Mouse (Mus musculus) intestine, embryonic 14.5 days (tissue): ENCODE results near the gene Pard6b. TPM values are rescaled to one million over a fixed set of nuclear protein-coding genes. Genes with fewer than 3 reads are reported as not detected.

Experiments used
- ATAC-seq: fragments of 200-750 bp; cut with Nextera tagmentation; replicated peaks from 2 replicates; pipeline ENCODE4 v1.8.0; 2017; ENCODE audit warnings: low read depth, moderate number of reproducible peaks, moderate TSS enrichment, moderate library complexity; ENCODE audit not compliant: low FRiP score, low TSS enrichment
- DNase-seq: peaks from one replicate; pipeline ENCODE4 v3.0.0-alpha.2; 2018; ENCODE audit warnings: low spot score
- H3K27ac ChIP-seq: fragments of 300-500 bp; sonication (generic); 2 replicates; pipeline ENCODE4 v1.5.1; 2014; ENCODE audit warnings: low read depth, mild to moderate bottlenecking, control low read depth
- H3K27me3 ChIP-seq: fragments of 300-500 bp; sonication (generic); replicated peaks from 2 replicates; pipeline ENCODE4 v1.6.1; 2014; ENCODE audit warnings: low read length, control low read depth; ENCODE audit not compliant: control insufficient read depth, insufficient read depth
- H3K36me3 ChIP-seq: fragments of 300-500 bp; sonication (generic); 2 replicates; pipeline ENCODE4 v1.6.1; 2014; ENCODE audit warnings: low read length, control low read depth; ENCODE audit not compliant: control insufficient read depth, insufficient read depth
- H3K4me1 ChIP-seq: fragments of 300-500 bp; sonication (generic); replicated peaks from 2 replicates; pipeline ENCODE4 v1.6.1; 2014; ENCODE audit warnings: low read length, control low read depth, mixed read lengths; ENCODE audit not compliant: control insufficient read depth, insufficient read depth
- H3K4me2 ChIP-seq: fragments of 300-500 bp; sonication (generic); 2 replicates; pipeline ENCODE4 v1.6.1; 2014; ENCODE audit warnings: low read length
- H3K4me3 ChIP-seq: fragments of 300-500 bp; sonication (generic); 2 replicates; pipeline ENCODE4 v1.5.1; 2014; ENCODE audit warnings: low read depth, low read length, control low read depth, mixed read lengths
- H3K9ac ChIP-seq: fragments of 300-500 bp; sonication (generic); 2 replicates; pipeline ENCODE4 v1.6.1; 2014; ENCODE audit warnings: mild to moderate bottlenecking, low read length
- H3K9me3 ChIP-seq: fragments of 300-500 bp; sonication (generic); 2 replicates; pipeline ENCODE4 v1.6.1; 2016; ENCODE audit warnings: low read length, control low read depth; ENCODE audit not compliant: control insufficient read depth
- WGBS: fragments of 180-500 bp; shearing (Covaris S2); extraction: QIAGEN DNeasy Blood & Tissue Kit; methylation state at CpG from one replicate; pipeline ENCODE4 v1.1.7; 2014; 5-methylcytosine and 5-hydroxymethylcytosine counted together
- polyA plus RNA-seq: library from polyadenylated mRNA; unstranded; fragments of >200 nt; fragmentation: Nextera tagmentation; extraction: Ambion mirVana; gene quantifications from 2 replicates; pipeline ENCODE4 v1.2.1, GENCODE M21; 2014

The Pard6b gene
- polyA plus RNA-seq, 1 experiment from 2014 or later = 21.6 TPM

GRCm38 (mm10) chr2:168083593-168083992, 2.8 kb downstream of the Pard6b start:
- Histone ChIP-seq H3K36me3 (no peaks in the 10 kb centered on the region), H3K27me3 (peaks cover 14% of the 10 kb centered on the region; the same call in 1 of the 2 replicates), H3K27ac (no peak overlapping the region), H3K9me3 (no peaks in the 10 kb centered on the region), H3K4me3 (no peak overlapping the region), H3K9ac (no peak overlapping the region), H3K4me1 (peaks cover 13% of the 10 kb centered on the region; the same call in 1 of the 2 replicates), H3K4me2 (no peak overlapping the region; the same call in 1 of the 2 replicates)
- DNase-seq (no peak), ATAC-seq (no peak)
- WGBS = 65% methylated on average over 2 of the region's 2 CpGs

GRCm38 (mm10) chr2:168084228-168084627, 3.4 kb downstream of the Pard6b start:
- Histone ChIP-seq H3K4me2 (no peak overlapping the region), H3K27ac (no peak overlapping the region), H3K36me3 (no peaks in the 10 kb centered on the region), H3K9ac (no peak overlapping the region), H3K4me1 (peaks cover 10% of the 10 kb centered on the region; the same call in 1 of the 2 replicates), H3K4me3 (no peak overlapping the region), H3K9me3 (no peaks in the 10 kb centered on the region), H3K27me3 (peaks cover 14% of the 10 kb centered on the region; the same call in 1 of the 2 replicates)
- DNase-seq (no peak), ATAC-seq (no peak)
- 92% methylated on average over 7 of the region's 7 CpGs for WGBS

GRCm38 (mm10) chr2:168085621-168086265, 4.9 kb downstream of the Pard6b start:
- Histone ChIP-seq H3K9ac (no peak overlapping the region), H3K9me3 (no peaks in the 10 kb centered on the region), H3K4me1 (0 out of 2 replicates have a peak, but pooled peaks cover 4% of the 10 kb centered on the region), H3K4me3 (no peak overlapping the region), H3K27ac (no peak overlapping the region), H3K4me2 (no peak overlapping the region), H3K36me3 (no peaks in the 10 kb centered on the region), H3K27me3 (peaks cover 14% of the 10 kb centered on the region; the same call in 1 of the 2 replicates)
- ATAC-seq (no peak), DNase-seq (no peak)
- 43% methylated on average over 10 of the region's 10 CpGs for WGBS

- Histone ChIP-seq H3K4me2 (no peak overlapping the region), H3K27ac (no peak overlapping the region), H3K36me3 (no peaks in the 10 kb centered on the region), H3K9ac (no peak overlapping the region), H3K27me3 (peaks cover 14% of the 10 kb centered on the region; the same call in 1 of the 2 replicates), H3K4me3 (no peak overlapping the region), H3K9me3 (no peaks in the 10 kb centered on the region), H3K4me1 (0 out of 2 replicates have a peak, but pooled peaks cover 4% of the 10 kb centered on the region)
- DNase-seq (no peak), ATAC-seq (no peak)
- whole genome bisulfite sequencing = 60% methylated on average over 6 of the region's 6 CpGs
These were observed 5.5 kb downstream of the Pard6b start for GRCm38 (mm10) chr2:168086318-168086717.

GRCm38 (mm10) chr2:168086839-168087238, 6.0 kb downstream of the Pard6b start:
- no peak overlapping the region for H3K27ac ChIP-seq
- H3K36me3 ChIP-seq = no peaks in the 10 kb centered on the region
- ATAC-seq (no peak), DNase-seq (no peak)
- H3K9ac ChIP-seq = no peak overlapping the region
- H3K9me3 ChIP-seq = no peaks in the 10 kb centered on the region
- no peak overlapping the region for H3K4me2 ChIP-seq
- 64% methylated on average over 9 of the region's 9 CpGs for WGBS
- H3K27me3 ChIP-seq = peaks cover 9% of the 10 kb centered on the region; the same call in 1 of the 2 replicates
- no peak overlapping the region for H3K4me3 ChIP-seq
- peaks cover 7% of the 10 kb centered on the region; the same call in 1 of the 2 replicates for H3K4me1 ChIP-seq

- Histone ChIP-seq H3K9me3 (no peaks in the 10 kb centered on the region), H3K9ac (no peak overlapping the region), H3K36me3 (no peaks in the 10 kb centered on the region), H3K27ac (no peak overlapping the region), H3K4me2 (no peak overlapping the region), H3K4me1 (peaks cover 20% of the 10 kb centered on the region), H3K4me3 (no peak overlapping the region), H3K27me3 (no peaks in the 10 kb centered on the region)
- ATAC-seq (no peak), DNase-seq (no peak)
- WGBS = 42% methylated on average over 11 of the region's 11 CpGs
These were observed 10.8 kb downstream of the Pard6b start for GRCm38 (mm10) chr2:168091560-168091959.

- Histone ChIP-seq H3K4me3 (no peak overlapping the region), H3K27me3 (no peaks in the 10 kb centered on the region), H3K4me2 (no peak overlapping the region), H3K36me3 (no peaks in the 10 kb centered on the region), H3K27ac (no peak overlapping the region), H3K9ac (no peak overlapping the region), H3K9me3 (no peaks in the 10 kb centered on the region), H3K4me1 (peaks cover 20% of the 10 kb centered on the region)
- DNase-seq (no peak), ATAC-seq (no peak)
- WGBS = 93% methylated on average over 4 of the region's 4 CpGs
These were observed 12.3 kb downstream of the Pard6b start for GRCm38 (mm10) chr2:168093077-168093476.

GRCm38 (mm10) chr2:168095077-168095476, 14.3 kb downstream of the Pard6b start:
- WGBS = 56% methylated on average over 8 of the region's 8 CpGs
- DNase-seq (no peak), ATAC-seq (no peak)
- Histone ChIP-seq H3K9ac (no peak overlapping the region), H3K9me3 (no peaks in the 10 kb centered on the region), H3K27ac (peak overlapping the region; percentile 51; the same call in 1 of the 2 replicates), H3K4me2 (no peak overlapping the region), H3K36me3 (peaks cover 12% of the 10 kb centered on the region), H3K4me3 (no peak overlapping the region), H3K4me1 (peaks cover 20% of the 10 kb centered on the region), H3K27me3 (no peaks in the 10 kb centered on the region)

- 67% methylated on average over 3 of the region's 3 CpGs for WGBS
- ATAC-seq (no peak), DNase-seq (no peak)
- Histone ChIP-seq H3K4me1 (peaks cover 20% of the 10 kb centered on the region), H3K27me3 (no peaks in the 10 kb centered on the region), H3K27ac (no peak overlapping the region), H3K36me3 (peaks cover 13% of the 10 kb centered on the region), H3K9ac (no peak overlapping the region), H3K4me3 (no peak overlapping the region), H3K4me2 (no peak overlapping the region), H3K9me3 (no peaks in the 10 kb centered on the region)
These were observed 15.7 kb downstream of the Pard6b start for GRCm38 (mm10) chr2:168096487-168096886.
